Mouse (Mus musculus): ENCODE data around the gene Cdc6.

GRCm38 (mm10) chr11:98869906-98870305 lies 37.7 kb upstream of the Cdc6 start:
- TF ChIP-seq CTCF (IDR thresholded peaks at IDR 0.05; ENCODE audit: extremely low read depth, insufficient read length, insufficient replicate concordance, low read depth, low read length) (no peak), POLR2A (IDR thresholded peaks at IDR 0.05; ENCODE audit: low read depth, low read length) (no peak)

Measured in small intestine, adult 2 months (tissue).